Mouse (Mus musculus) spleen, postnatal 14 days (tissue): ENCODE results near the gene Platr17.
"Not testable (repeated sequence)": the region's sequence is repeated elsewhere in the genome, so short reads cannot be mapped to it uniquely, and the experiment has no call there.

Experiments used
- DNase-seq, 2 experiments: peaks; one replicate each; pipeline ENCODE4 v3.0.0; 2021 to 2022; ENCODE audit warnings: low spot score in 2 of 2

Gene Platr17

DNA sequence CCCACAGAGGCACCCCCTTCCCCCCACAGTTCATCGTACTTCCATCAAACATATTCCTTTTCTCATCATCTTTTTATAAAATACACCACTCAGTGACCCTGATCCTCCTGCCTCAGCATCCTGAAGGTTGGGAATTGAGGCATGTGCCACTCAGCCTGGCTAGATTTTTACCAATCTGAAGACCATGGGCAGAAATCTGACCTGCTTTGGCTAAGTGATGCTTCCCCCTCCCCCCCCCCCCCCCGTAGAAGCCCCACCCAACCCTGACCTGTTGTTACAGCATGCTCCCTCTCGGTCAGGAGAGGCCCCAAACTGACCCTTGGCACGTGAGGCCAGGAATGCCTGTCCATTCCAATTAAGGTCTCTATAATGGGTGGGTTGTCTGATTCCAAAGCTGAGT is at the start of gene Platr17:
Gene Platr17, plus strand, starts transcription at position 301 of the 400 bp plus-strand sequence.
- not testable (repeated sequence) for DNase-seq

GRCm38 (mm10) chr17:33857816-33858215 is 47.1 kb upstream of the Platr17 start:
- no peak for DNase-seq

DNA sequence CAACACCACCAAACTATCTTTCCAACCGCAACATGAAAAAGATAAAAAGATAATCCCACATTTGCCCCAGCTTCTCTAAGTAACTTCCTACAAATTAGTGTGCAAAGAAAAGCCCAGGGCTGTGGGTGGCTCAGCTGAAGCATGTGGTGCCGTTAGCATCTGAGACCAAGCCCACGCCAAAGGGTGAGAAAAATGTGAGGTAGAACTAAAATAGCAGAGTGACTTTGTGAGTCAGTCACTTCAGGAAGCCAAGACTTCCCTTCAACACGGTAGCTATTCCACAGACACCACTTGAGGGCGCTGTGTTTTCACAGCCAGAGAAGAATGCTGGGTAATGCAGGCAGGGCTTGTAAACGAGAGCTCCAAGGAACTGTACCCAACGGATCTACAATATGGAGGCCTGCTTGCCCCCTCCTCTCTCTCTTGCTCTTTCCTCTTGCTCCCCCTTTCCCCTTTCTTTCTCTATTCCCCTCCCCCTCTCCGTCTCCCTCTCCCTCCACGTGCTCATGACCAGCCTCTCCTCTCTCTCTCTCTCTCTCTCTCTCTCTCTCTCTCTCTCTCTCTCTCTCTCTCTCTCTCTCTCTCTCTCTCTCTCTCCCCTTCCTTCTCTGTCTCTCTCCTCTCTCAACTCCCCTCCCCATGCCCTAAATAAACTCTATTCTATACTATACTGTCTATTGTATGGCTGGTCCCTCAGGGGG is 39.5 kb upstream of the Platr17 start:
- peak; percentile 24 to 55 for DNase-seq

DNA sequence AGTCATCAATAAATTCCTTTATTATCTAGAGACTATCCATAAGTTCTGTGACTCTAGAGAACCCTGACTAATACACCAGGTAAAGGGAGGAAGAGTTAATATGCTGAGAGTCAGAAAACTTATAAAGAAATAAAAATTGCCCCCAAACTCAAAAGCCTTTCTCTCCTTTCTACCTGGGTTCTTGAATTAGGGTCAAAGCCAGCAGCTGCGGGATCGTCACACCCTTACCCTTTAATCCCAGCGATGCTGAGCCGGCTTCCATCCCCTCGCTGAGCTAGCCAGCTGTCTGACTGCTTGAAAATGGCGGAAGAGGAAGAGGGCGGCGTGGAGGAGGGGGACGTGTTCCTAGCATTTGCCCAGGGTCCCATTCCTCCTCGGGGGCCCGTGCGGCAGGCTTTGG is 31.4 kb upstream of the Platr17 start, which contains the start of gene Gm7029:
Gene Gm7029, plus strand, starts transcription at position 301 of the 400 bp plus-strand sequence.
- not testable (repeated sequence) for DNase-seq

GRCm38 (mm10) chr17:33874411-33874810 is 30.5 kb upstream of the Platr17 start:
- no peak for DNase-seq

- not testable (repeated sequence) for DNase-seq
Measured at GRCm38 (mm10) chr17:33875797-33876196, 29.1 kb upstream of the Platr17 start.

DNA sequence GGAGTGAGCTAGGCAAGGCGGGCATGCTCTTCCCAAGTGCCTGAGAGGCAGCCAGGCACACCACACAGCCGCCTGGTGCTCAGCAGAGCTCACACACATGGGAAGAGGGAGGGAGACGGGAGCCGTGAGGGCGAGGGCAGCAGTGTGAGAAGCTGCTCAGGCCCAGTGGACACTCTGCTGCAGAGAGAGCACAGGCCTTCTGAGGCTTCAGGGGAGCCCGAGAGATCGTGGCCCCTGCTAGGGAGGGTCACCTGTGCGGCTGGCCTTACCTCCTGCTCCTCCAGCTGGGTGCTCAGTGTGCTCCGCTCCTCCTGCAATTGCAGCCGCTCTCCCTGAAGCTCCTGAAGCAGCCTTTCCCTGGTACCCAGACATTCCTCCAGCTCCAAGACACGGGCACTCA is 20.6 kb upstream of the Platr17 start:
- DNase-seq, result not testable (repeated sequence)

DNA sequence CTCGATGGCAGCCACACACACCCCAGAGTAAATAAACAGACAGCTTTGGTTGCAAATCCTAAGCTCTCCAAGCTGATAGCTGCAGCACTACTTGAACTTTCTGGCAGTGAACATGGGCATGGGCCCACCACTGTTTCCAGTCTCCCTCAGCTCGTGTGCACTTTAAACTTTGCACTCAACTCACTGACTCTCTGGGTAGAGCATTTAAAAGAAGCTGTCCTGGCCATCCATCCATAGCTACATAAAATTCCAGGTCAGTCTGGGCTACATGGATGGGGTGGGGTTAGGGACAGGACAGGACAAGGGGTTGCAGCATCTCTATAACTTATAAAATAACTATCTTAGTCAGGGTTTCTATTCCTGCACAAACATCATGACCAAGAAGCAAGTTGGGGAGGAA is 17.1 kb upstream of the Platr17 start:
- not testable (repeated sequence) for DNase-seq

- not testable (repeated sequence) for DNase-seq
Measured at GRCm38 (mm10) chr17:33888230-33888629, 16.7 kb upstream of the Platr17 start.

DNA sequence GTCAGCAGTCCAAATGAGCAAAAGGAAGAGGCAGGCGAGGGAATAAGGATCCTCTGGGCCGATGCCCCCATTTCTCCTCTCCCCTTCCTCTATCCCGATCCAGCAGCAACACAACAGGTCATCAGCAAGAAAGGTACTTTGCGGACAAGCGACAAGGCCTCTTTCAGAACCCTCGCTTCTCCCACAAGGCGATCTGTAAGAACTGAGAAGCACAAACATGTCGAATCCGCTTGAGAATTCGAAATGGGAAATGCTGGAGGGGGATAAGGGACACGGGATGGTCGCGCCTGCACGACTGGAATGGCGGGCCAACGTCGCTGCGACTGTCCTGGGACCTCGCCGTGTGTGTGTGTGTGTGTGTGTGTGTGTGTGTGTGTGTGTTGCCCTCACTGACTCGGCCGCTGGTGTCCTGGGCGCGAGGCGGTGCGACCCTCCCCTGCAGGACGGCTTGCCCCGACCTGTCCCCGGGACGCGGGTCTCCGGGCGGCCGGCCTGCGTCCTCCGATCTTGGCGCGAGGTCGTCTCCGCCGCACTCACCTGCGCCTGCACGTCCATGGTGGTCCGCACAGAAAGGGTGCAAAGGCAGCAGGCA is 14.9 kb upstream of the Platr17 start:
- DNase-seq, result not testable (repeated sequence)

DNA sequence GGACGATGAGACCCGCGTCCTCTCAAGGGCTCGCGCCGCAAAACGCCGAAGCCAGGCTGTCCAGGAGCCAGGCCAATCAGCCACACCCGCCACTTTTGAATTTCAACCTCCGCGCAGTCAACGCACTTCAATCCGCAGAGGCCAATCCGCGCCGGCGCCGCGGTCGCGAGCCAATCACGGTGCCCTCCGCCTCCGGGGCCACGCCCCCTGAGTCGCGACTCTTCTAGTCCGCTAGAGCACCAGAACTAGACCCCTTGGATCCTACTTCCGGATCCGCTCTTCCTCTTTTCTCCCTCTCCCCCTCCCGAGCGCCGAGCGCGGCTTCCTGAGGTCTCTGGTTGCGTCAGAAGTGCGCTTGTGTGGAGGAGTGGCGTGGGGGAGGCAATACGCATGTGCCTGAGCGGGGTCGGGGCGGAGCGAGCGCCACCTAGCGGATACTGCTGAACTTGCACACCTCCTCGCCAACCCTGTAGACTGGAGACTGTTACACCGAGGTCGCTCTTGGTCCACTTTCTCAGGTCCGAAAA is 14.3 kb upstream of the Platr17 start, which contains the start of gene Kifc1:
Gene Kifc1, minus strand, starts transcription at position 129 of the 527 bp plus-strand sequence.
- DNase-seq, result peak; percentile 98 to 99

DNA sequence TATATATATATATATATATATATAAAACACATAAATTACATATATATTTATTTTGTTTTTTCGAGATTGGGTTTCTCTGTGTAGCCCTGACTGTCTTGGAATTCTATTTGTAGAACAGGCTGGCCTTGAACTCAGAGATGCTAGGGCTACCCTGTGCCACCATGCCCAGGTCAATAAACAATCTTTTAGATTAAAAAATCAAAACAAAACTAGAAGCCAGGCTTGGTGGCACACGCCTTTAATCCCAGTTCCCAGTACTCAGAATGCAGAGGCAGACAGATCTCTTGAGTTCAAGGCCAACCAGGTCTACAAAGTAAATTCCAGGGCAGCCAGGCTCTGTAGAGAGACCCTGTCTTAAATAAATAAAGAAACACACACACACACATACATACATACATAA is 13.6 kb upstream of the Platr17 start:
- DNase-seq, result no peak

DNA sequence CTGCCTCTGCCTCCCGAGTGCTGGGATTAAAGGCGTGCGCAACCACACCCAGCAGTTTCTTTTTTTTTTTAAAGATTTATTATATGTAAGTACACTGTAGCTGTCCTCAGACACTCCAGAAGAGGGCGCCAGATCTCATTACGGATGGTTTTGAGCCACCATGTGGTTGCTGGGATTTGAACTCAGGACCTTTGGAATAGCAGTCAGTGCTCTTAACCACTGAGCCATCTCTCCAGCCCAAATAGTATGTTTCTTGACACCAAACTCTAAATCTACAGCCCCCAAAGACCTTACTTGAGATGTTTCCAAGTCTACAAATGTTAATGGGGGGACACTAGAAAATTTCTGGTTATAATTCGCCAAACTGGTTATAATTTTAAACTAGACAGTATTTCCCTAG is 13.0 kb upstream of the Platr17 start:
- DNase-seq, result not testable (repeated sequence)

- DNase-seq, result no peak
Measured at GRCm38 (mm10) chr17:33892429-33892828, 12.5 kb upstream of the Platr17 start.

DNA sequence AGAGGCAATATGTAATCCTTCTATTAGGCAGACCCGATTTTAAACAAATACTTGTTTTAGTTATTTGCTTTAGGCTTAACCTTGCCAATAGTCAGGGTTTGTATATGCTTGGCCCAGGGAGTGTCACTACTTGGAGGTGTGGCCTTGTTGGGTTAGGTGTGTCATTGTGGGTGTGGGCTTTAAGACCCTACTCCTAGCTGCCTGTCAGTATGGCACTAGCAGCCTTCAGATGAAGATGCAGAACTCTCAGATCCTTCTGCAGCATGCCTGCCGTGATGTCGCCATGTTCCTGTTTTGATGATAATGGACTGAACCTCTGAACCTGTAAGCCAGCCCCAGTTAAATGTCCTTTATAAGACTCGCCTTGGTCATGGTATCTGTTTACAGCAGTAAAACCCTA is 11.9 kb upstream of the Platr17 start:
- not testable (repeated sequence) for DNase-seq

GRCm38 (mm10) chr17:33897114-33897794 is 7.7 kb upstream of the Platr17 start:
- no peak for DNase-seq

DNA sequence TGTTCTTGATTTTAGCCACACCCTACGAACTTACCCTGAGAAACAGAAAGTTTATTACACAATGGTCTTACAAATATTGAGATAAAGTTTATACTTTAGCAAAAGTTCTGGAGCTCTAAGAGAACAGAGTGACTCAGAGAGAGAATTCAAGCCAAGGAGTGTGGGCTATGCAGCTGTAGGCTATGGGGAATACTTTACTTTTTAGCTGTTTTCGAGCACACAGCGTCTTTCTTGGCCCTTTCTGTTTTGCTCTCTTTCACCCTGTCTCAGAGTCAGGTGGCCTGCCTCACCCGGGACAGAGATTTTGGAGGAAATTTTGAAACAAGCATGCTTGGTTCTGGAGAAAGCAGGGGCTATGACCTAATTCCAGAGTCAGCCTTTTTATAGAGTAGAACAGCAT is 6.7 kb upstream of the Platr17 start:
- DNase-seq, result not testable (repeated sequence)

DNA sequence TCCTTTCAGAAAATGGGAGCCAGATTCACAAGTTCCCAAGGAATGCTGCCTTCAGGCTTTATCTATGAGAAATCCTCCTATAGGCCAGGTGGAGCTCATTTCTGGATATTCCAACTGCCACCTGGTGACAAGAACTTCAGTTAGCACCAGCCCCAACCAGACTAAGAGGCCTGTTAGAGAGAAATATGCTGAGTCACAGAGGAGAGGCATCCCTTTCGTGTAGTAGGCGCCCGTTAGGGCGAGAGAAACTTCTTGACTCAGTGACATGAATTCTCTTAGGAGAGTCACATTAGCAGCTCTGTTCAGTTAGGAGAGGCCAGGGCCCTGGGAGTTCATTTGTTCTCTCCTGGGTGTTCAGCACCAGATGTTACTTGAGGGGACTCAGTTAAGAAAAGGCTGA is 5.3 kb upstream of the Platr17 start:
- DNase-seq, result no peak

GRCm38 (mm10) chr17:33900281-33900988 is 4.5 kb upstream of the Platr17 start:
- no peak for DNase-seq

- no peak for DNase-seq
Measured at GRCm38 (mm10) chr17:33900989-33901314, 4.0 kb upstream of the Platr17 start.

DNA sequence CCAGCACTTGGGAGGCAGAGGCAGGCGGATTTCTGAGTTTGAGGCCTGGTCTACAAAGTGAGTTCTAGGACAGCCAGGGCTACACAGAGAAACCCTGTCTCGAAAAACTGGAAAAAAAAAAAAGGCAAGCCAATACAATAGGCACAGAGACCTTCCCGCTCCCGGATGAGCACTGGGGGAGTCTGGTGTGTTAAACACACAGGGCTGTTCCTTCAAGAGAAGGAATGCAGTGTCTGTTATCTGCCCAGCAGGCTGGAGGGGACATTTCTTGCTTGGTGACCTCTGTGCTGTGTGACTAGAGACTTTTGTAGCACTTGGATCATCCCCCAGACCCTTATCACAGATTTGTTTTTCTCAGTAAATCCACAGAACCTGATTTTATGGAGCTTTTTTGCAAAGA is 3.3 kb upstream of the Platr17 start:
- no peak for DNase-seq

DNA sequence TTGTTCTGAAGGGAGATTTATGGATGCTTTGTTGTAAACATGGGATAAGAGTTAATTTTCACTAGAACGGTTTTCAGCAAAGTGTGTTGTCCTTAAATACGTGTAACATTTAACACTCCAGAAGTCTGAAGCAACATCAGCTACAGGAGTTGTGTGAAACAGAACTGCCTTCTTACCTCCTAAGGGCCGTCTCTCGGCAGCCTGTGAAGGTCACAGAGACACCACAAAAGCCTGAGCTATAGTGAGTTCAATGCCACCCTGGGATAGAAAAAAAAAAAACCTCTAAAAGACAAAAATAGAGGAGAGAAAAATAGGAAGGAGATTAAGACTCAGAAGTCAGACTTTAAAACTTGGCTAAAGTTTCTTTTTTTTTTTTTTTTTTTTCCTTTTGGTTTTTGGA is 2.9 kb upstream of the Platr17 start:
- DNase-seq, result no peak
